Mouse (Mus musculus) G1E (cell line): Measurements from ENCODE around the gene Macrod2. TPM values are rescaled to one million over a fixed set of nuclear protein-coding genes. Genes with fewer than 3 reads are reported as not detected.

Experiments
- ATAC-seq: 2 replicates; pipeline ENCODE4 v1.8.0; 2016; ENCODE audit warnings: mild to moderate bottlenecking; ENCODE audit not compliant: insufficient number of reproducible peaks, poor library complexity, low FRiP score, severe bottlenecking; ENCODE audit errors: extremely low read depth
- DNase-seq: peaks from one replicate; pipeline ENCODE4 v3.0.0; 2012; ENCODE audit warnings: low spot score
- H3K27me3 ChIP-seq: 2 replicates; pipeline ENCODE4 v1.6.1; 2012; ENCODE audit warnings: mild to moderate bottlenecking, low read length, inconsistent platforms; ENCODE audit not compliant: insufficient read depth
- H3K36me3 ChIP-seq: replicated peaks from 2 replicates; pipeline ENCODE3; 2012; ENCODE audit warnings: mild to moderate bottlenecking, inconsistent platforms
- H3K4me1 ChIP-seq: 2 replicates; pipeline ENCODE4 v1.6.1; 2012; ENCODE audit warnings: low read depth, low read length, inconsistent platforms, mixed read lengths; ENCODE audit not compliant: insufficient read depth
- H3K4me3 ChIP-seq: 2 replicates; pipeline ENCODE4 v1.5.1; 2012; ENCODE audit warnings: low read depth, mild to moderate bottlenecking, inconsistent platforms, low read length, moderate library complexity, mixed read lengths
- H3K9me3 ChIP-seq: replicated peaks from 2 replicates; pipeline ENCODE4 v1.6.1; 2012; ENCODE audit warnings: inconsistent platforms
- CTCF ChIP-seq: IDR thresholded peaks from 2 replicates; pipeline ENCODE4 v1.5.1; 2012; ENCODE audit warnings: low read depth, low read length, inconsistent platforms, mixed read lengths
- GATA1 ChIP-seq: IDR thresholded peaks from 2 replicates; pipeline ENCODE4 v1.6.1; 2012; ENCODE audit warnings: borderline replicate concordance, low read length, inconsistent platforms, mixed read lengths
- GATA2 ChIP-seq: IDR thresholded peaks from 2 replicates; pipeline ENCODE4 v1.6.1; 2012; ENCODE audit warnings: low read depth, low read length, inconsistent platforms, borderline replicate concordance
- POLR2AphosphoS5 ChIP-seq: IDR thresholded peaks from 2 replicates; pipeline ENCODE4 v1.6.1; 2012; ENCODE audit warnings: low read depth, low read length, inconsistent platforms; ENCODE audit not compliant: insufficient replicate concordance
- TAL1 ChIP-seq: conservative IDR thresholded peaks from 2 replicates; pipeline ENCODE4 v1.6.1; 2012; ENCODE audit warnings: low read depth, low read length, inconsistent platforms, mixed read lengths
- polyA plus RNA-seq: library from polyadenylated mRNA; stranded (reverse); fragments of >175 nt; gene quantifications from 2 replicates; pipeline ENCODE4 v1.2.3, GENCODE M21; 2012
- total RNA-seq, 2 experiments: library from RNA; stranded (forward) in 1 of 2; stranded (reverse) in 1 of 2; fragments of 200-1000 nt in 1 of 2; fragments of >200 nt in 1 of 2; fragmentation: Nextera tagmentation in 1 of 2; gene quantifications; 2 replicates each; pipeline ENCODE4 v1.2.3; 2014 to 2017

Gene Macrod2
- total and polyA plus RNA-seq, 3 experiments, result 0.38 TPM; not detected in 2

- Histone ChIP-seq H3K9me3 (peaks cover 13% of the 10 kb centered on the region), H3K36me3 (no peaks in the 10 kb centered on the region), H3K4me1 (no peaks in the 10 kb centered on the region), H3K4me3 (no peak overlapping the region), H3K27me3 (no peaks in the 10 kb centered on the region)
- no peak for DNase-seq
- no peak for ATAC-seq
- TF ChIP-seq POLR2AphosphoS5 (no peak), TAL1 (no peak), GATA1 (no peak), CTCF (no peak), GATA2 (no peak)
Measured at GRCm38 (mm10) chr2:142410124-142410523, 2015.0 kb downstream of the Macrod2 start.

- ATAC-seq, result no peak
- no peaks in the 10 kb centered on the region for H3K27me3 ChIP-seq
- no peak for DNase-seq
- H3K4me1 ChIP-seq, result no peaks in the 10 kb centered on the region
- TF ChIP-seq GATA1 (no peak), POLR2AphosphoS5 (no peak), GATA2 (no peak), TAL1 (no peak), CTCF (no peak)
- H3K9me3 ChIP-seq, result peaks cover 31% of the 10 kb centered on the region
- H3K4me3 ChIP-seq, result no peak overlapping the region
- H3K36me3 ChIP-seq, result no peaks in the 10 kb centered on the region
Measured at GRCm38 (mm10) chr2:142433126-142433525, 2038.0 kb downstream of the Macrod2 start.

GRCm38 (mm10) chr2:142434731-142435130 is 2039.6 kb downstream of the Macrod2 start:
- Histone ChIP-seq H3K36me3 (no peaks in the 10 kb centered on the region), H3K9me3 (peaks cover 23% of the 10 kb centered on the region), H3K4me3 (no peak overlapping the region), H3K4me1 (no peaks in the 10 kb centered on the region), H3K27me3 (no peaks in the 10 kb centered on the region)
- ATAC-seq, result no peak
- no peak for DNase-seq
- no peak for TF ChIP-seq GATA2
- no peak for TF ChIP-seq GATA1
- TF ChIP-seq TAL1, result no peak
- TF ChIP-seq CTCF, result no peak
- no peak for TF ChIP-seq POLR2AphosphoS5

GRCm38 (mm10) chr2:142437606-142438461 is 2042.7 kb downstream of the Macrod2 start:
- ATAC-seq, result no peak
- Histone ChIP-seq H3K36me3 (no peaks in the 10 kb centered on the region), H3K4me3 (no peak overlapping the region), H3K27me3 (no peaks in the 10 kb centered on the region), H3K9me3 (peaks cover 18% of the 10 kb centered on the region), H3K4me1 (no peaks in the 10 kb centered on the region)
- TF ChIP-seq POLR2AphosphoS5, result no peak
- TF ChIP-seq CTCF, result no peak
- TF ChIP-seq GATA2, result no peak
- TF ChIP-seq TAL1, result no peak
- TF ChIP-seq GATA1, result no peak
- DNase-seq, result no peak

Other genes starting within 250 kb of the Macrod2 start
- not detected in 2 replicates for gene Gm17374, start 243.3 kb upstream of the Macrod2 start, total RNA-seq (2014; fragmentation: Nextera tagmentation)
- not detected in 2 replicates for gene Gm17374, start 243.3 kb upstream of the Macrod2 start, total RNA-seq (2017)
- not detected in 2 replicates for gene Gm17374, start 243.3 kb upstream of the Macrod2 start, polyA plus RNA-seq
- gene Esf1, start 224.7 kb upstream of the Macrod2 start, total RNA-seq (2014; fragmentation: Nextera tagmentation), result 64.3 and 67.7 TPM in 2 replicates
- 61.7 and 75.6 TPM in 2 replicates for gene Esf1, start 224.7 kb upstream of the Macrod2 start, total RNA-seq (2017)
- gene Esf1, start 224.7 kb upstream of the Macrod2 start, polyA plus RNA-seq, result 2.6 and 3.6 TPM in 2 replicates
- 11.8 and 11.9 TPM in 2 replicates for gene Ndufaf5, start 224.7 kb upstream of the Macrod2 start, total RNA-seq (2014; fragmentation: Nextera tagmentation)
- gene Ndufaf5, start 224.7 kb upstream of the Macrod2 start, total RNA-seq (2017), result 27.3 and 29.8 TPM in 2 replicates
- gene Ndufaf5, start 224.7 kb upstream of the Macrod2 start, polyA plus RNA-seq, result 15.5 and 16.8 TPM in 2 replicates
- not detected in 2 replicates for gene Sel1l2, start 5.6 kb upstream of the Macrod2 start, total RNA-seq (2014; fragmentation: Nextera tagmentation)
- 0.29 TPM in 1 of 2 replicates, not detected in the other for gene Sel1l2, start 5.6 kb upstream of the Macrod2 start, total RNA-seq (2017)
- not detected in 2 replicates for gene Sel1l2, start 5.6 kb upstream of the Macrod2 start, polyA plus RNA-seq